In genomic region chr2:133552842-133553465, GRCm38 (mm10) we compare ENCODE assay signal across 8 mouse cellular contexts. TPM values are rescaled to one million over a fixed set of nuclear protein-coding genes. Genes with fewer than 3 reads are reported as not detected.
DNase-seq lines count a peak whose midpoint lies in the region; ATAC-seq and TF ChIP-seq lines count a peak whose summit lies in the region.

No protein-coding gene starts in this region.

- ATAC-seq in forebrain, embryonic 16.5 days = peak; percentile 37
- no peak for ATAC-seq in midbrain, postnatal 0 days (ENCODE audit: low FRiP score)

- TF ChIP-seq CTCF in spleen, adult 2 months (IDR thresholded peaks at IDR 0.05; ENCODE audit: extremely low read depth, insufficient read depth, insufficient read length, insufficient replicate concordance) = no peak
- no peak for TF ChIP-seq CTCF in midbrain, postnatal 0 days (IDR thresholded peaks at IDR 0.05)

- peak overlapping the region; percentile 9 for H3K27ac ChIP-seq in spleen, adult 2 months (ENCODE audit: insufficient read depth, low read length)
- H3K27ac ChIP-seq in forebrain, embryonic 16.5 days (ENCODE audit: low read length) = no peak overlapping the region
- H3K27ac ChIP-seq in midbrain, postnatal 0 days (ENCODE audit: low read depth, low read length) = no peak overlapping the region

- peaks cover 2% of the 10 kb centered on the region; the same call in 1 of the 2 replicates for H3K4me1 ChIP-seq in spleen, adult 2 months (ENCODE audit: control insufficient read depth, insufficient read depth, insufficient read length)
- peaks cover 27% of the 10 kb centered on the region for H3K4me1 ChIP-seq in forebrain, embryonic 16.5 days (replicated peaks; ENCODE audit: control insufficient read depth, insufficient read depth, low read length)
- peaks cover 8% of the 10 kb centered on the region; the same call in 1 of the 2 replicates for H3K4me1 ChIP-seq in midbrain, postnatal 0 days (ENCODE audit: insufficient read depth, low read length)

- no peak for DNase-seq in spleen, adult 2 months (ENCODE audit: low read depth in 1 of 2, low spot score in 2 of 2)
- no peak for DNase-seq in spleen, postnatal 4 days (ENCODE audit: low spot score in 2 of 2)
- DNase-seq in heart, postnatal 36 days = peak; percentile 50 to 60
- DNase-seq in liver = peak; percentile 7
- DNase-seq in midbrain, postnatal 0 days (ENCODE audit: low spot score) = no peak
- no peak for DNase-seq in adipocyte (ENCODE audit: low spot score)
- DNase-seq in cerebellum, adult 9-10 months = no peak

- H3K4me2 ChIP-seq in forebrain, embryonic 16.5 days (ENCODE audit: low read length) = peak overlapping the region; percentile 97
- H3K4me2 ChIP-seq in midbrain, postnatal 0 days (ENCODE audit: low read depth, low read length, poor library complexity, severe bottlenecking) = peak overlapping the region; percentile 74

- H3K27me3 ChIP-seq in spleen, adult 2 months (ENCODE audit: control insufficient read depth, insufficient read depth, low read length) = peaks cover 14% of the 10 kb centered on the region
- H3K27me3 ChIP-seq in forebrain, embryonic 16.5 days (replicated peaks; ENCODE audit: control insufficient read depth, insufficient read depth, low read length) = peaks cover 44% of the 10 kb centered on the region
- H3K27me3 ChIP-seq in midbrain, postnatal 0 days (ENCODE audit: insufficient read depth, low read length) = peaks cover 26% of the 10 kb centered on the region

- WGBS in spleen, adult 2 months = 6% methylated on average over 48 of the region's 48 CpGs
- 3% methylated on average over 47 of the region's 48 CpGs for WGBS in forebrain, embryonic 16.5 days
- whole genome bisulfite sequencing in midbrain, postnatal 0 days = under 1% methylated on average over 46 of the region's 48 CpGs

- H3K36me3 ChIP-seq in spleen, adult 2 months (ENCODE audit: control insufficient read depth, insufficient read depth, low read length) = no peaks in the 10 kb centered on the region
- H3K36me3 ChIP-seq in forebrain, embryonic 16.5 days (ENCODE audit: control insufficient read depth, insufficient read depth) = no peaks in the 10 kb centered on the region
- H3K36me3 ChIP-seq in midbrain, postnatal 0 days (ENCODE audit: insufficient read depth, low read length) = no peaks in the 10 kb centered on the region

- intact Hi-C loops in heart, postnatal 36 days (cut with DNase I) = loop anchor here (5.0 to 10.0 kb wide), 3 partner anchors 388 to 929 kb away; no protein-coding TSS in a partner anchor

- peak overlapping the region; percentile 55 for H3K4me3 ChIP-seq in spleen, adult 2 months (ENCODE audit: extremely low read depth, insufficient read depth, insufficient read length)
- peak overlapping the region; percentile 55 for H3K4me3 ChIP-seq in forebrain, embryonic 16.5 days (replicated peaks; ENCODE audit: low read length)
- H3K4me3 ChIP-seq in midbrain, postnatal 0 days (ENCODE audit: low read depth, low read length) = peak overlapping the region; percentile 58

- TF ChIP-seq POLR2A in spleen, adult 2 months (IDR thresholded peaks at IDR 0.05; ENCODE audit: low read depth, low read length) = no peak

- peak overlapping the region; percentile 57 for H3K9ac ChIP-seq in forebrain, embryonic 16.5 days (replicated peaks; ENCODE audit: low read depth, low read length)
- peak overlapping the region; percentile 42; the same call in 1 of the 2 replicates for H3K9ac ChIP-seq in midbrain, postnatal 0 days (replicated peaks; ENCODE audit: low read length, poor library complexity, severe bottlenecking)

- H3K9me3 ChIP-seq in forebrain, embryonic 16.5 days (ENCODE audit: control insufficient read depth, low read length) = no peaks in the 10 kb centered on the region
- H3K9me3 ChIP-seq in midbrain, postnatal 0 days (ENCODE audit: low read length) = no peaks in the 10 kb centered on the region

RNA-seq across cellular contexts. Expression of gene Bmp2, which starts 1.0 kb away (rescaled TPM):
- 6.2 and 11.2 TPM in 2 replicates for polyA plus RNA-seq in spleen, adult 2 months (2012; rRNA removed)
- polyA plus RNA-seq in forebrain, embryonic 16.5 days (2015; fragmentation: Nextera tagmentation; extraction: Ambion mirVana) = 1.7 and 2.1 TPM in 2 replicates
- 1 to 10 TPM; 1.8 to 1.9 TPM for total RNA-seq in heart, postnatal 36 days (2021)
- total RNA-seq in midbrain, postnatal 0 days (2014; rRNA removed) = 3.0 and 3.6 TPM in 2 replicates
- 4.0 TPM in 2 replicates for polyA plus RNA-seq in midbrain, postnatal 0 days (2015; fragmentation: Nextera tagmentation; extraction: Ambion mirVana)

Comparison
In these comparisons a context has a peak if more than half of its experiments do, and no peak if none do; other contexts are left out.
1. DNase-seq: peak in heart, postnatal 36 days (2 of 2) and liver (single experiment); none in spleen, adult 2 months (0 of 2), spleen, postnatal 4 days (0 of 2), midbrain, postnatal 0 days (single experiment), adipocyte (single experiment) and cerebellum, adult 9-10 months (single experiment).
2. Peak in every context shown above with its lines, with median percentiles within 50 percentile points of each other: H3K4me3 ChIP-seq.